Mouse (Mus musculus) limb, embryonic 15.5 days (tissue): ENCODE data around the gene Evi2a. TPM values are rescaled to one million over a fixed set of nuclear protein-coding genes. Genes with fewer than 3 reads are reported as not detected.

Experiments
- ATAC-seq: fragments of 200-750 bp; cut with Nextera tagmentation; 2 replicates; pipeline ENCODE4 v1.8.0; 2017; ENCODE audit warnings: low read depth, moderate TSS enrichment; ENCODE audit not compliant: insufficient number of reproducible peaks, low FRiP score, low TSS enrichment
- H3K27ac ChIP-seq: fragments of 300-500 bp; sonication (generic); 2 replicates; pipeline ENCODE4 v1.5.1; 2015; ENCODE audit warnings: moderate library complexity, mild to moderate bottlenecking, inconsistent platforms
- H3K27me3 ChIP-seq: fragments of 300-500 bp; sonication (generic); 2 replicates; pipeline ENCODE4 v1.6.1; 2015; ENCODE audit warnings: inconsistent platforms
- H3K36me3 ChIP-seq: fragments of 300-500 bp; sonication (generic); 2 replicates; pipeline ENCODE4 v1.6.1; 2015; ENCODE audit warnings: inconsistent platforms
- H3K4me1 ChIP-seq: fragments of 300-500 bp; sonication (generic); 2 replicates; pipeline ENCODE4 v1.6.1; 2015; ENCODE audit warnings: inconsistent platforms
- H3K4me2 ChIP-seq: fragments of 300-500 bp; sonication (generic); 2 replicates; pipeline ENCODE4 v1.6.1; 2015; ENCODE audit warnings: mild to moderate bottlenecking, inconsistent platforms
- H3K4me3 ChIP-seq: fragments of 300-500 bp; sonication (generic); 2 replicates; pipeline ENCODE4 v1.5.1; 2015; ENCODE audit warnings: mild to moderate bottlenecking, inconsistent platforms
- H3K9ac ChIP-seq: fragments of 300-500 bp; sonication (generic); 2 replicates; pipeline ENCODE4 v1.6.1; 2015; ENCODE audit warnings: inconsistent platforms
- H3K9me3 ChIP-seq: fragments of 300-500 bp; sonication (generic); 2 replicates; pipeline ENCODE4 v1.6.1; 2016; ENCODE audit warnings: inconsistent platforms
- WGBS: fragments of 180-500 bp; shearing (Covaris S2); methylation state at CpG from one replicate; pipeline ENCODE4 v1.1.7; 2015; 5-methylcytosine and 5-hydroxymethylcytosine counted together
- polyA plus RNA-seq: library from polyadenylated mRNA; unstranded; fragments of >200 nt; fragmentation: Nextera tagmentation; extraction: Ambion mirVana; gene quantifications from 2 replicates; pipeline ENCODE4 v1.2.1, GENCODE M21; 2015

The Evi2a gene
- 6.4 and 7.1 TPM in 2 replicates for polyA plus RNA-seq

- peaks cover 10% of the 10 kb centered on the region for H3K4me1 ChIP-seq
- no peak for ATAC-seq
- H3K27ac ChIP-seq: no peak within 1 kb of the TSS
- WGBS: 81% methylated on average over 7 of the region's 7 CpGs
- H3K27me3 ChIP-seq: no peaks in the 10 kb centered on the region
- H3K36me3 ChIP-seq: no peaks in the 10 kb centered on the region
- no peak within 1 kb of the TSS for H3K4me2 ChIP-seq
- no peaks in the 10 kb centered on the region for H3K9me3 ChIP-seq
- no peak within 1 kb of the TSS for H3K9ac ChIP-seq
- H3K4me3 ChIP-seq: no peak within 1 kb of the TSS
Measured at GRCm38 (mm10) chr11:79530333-79530761, at the start of gene Evi2a, which contains the start of gene Evi2. Evi2a (minus strand) TSS chr11:79530609. Evi2 (minus strand) TSS chr11:79530589.

- no peak overlapping the region for H3K4me3 ChIP-seq
- H3K27ac ChIP-seq: no peak overlapping the region
- no peaks in the 10 kb centered on the region for H3K9me3 ChIP-seq
- H3K9ac ChIP-seq: no peak overlapping the region
- H3K4me2 ChIP-seq: no peak overlapping the region
- ATAC-seq: no peak
- WGBS: 51% methylated on average over 5 of the region's 5 CpGs
- H3K4me1 ChIP-seq: no peaks in the 10 kb centered on the region
- H3K36me3 ChIP-seq: peaks cover 51% of the 10 kb centered on the region
- H3K27me3 ChIP-seq: no peaks in the 10 kb centered on the region
Measured at GRCm38 (mm10) chr11:79577741-79578140, 47.3 kb upstream of the Evi2a start.

GRCm38 (mm10) chr11:79575383-79576073 is 45.1 kb upstream of the Evi2a start:
- Histone ChIP-seq H3K27me3 (no peaks in the 10 kb centered on the region), H3K9me3 (no peaks in the 10 kb centered on the region), H3K4me1 (no peaks in the 10 kb centered on the region), H3K4me2 (no peak overlapping the region), H3K9ac (no peak overlapping the region), H3K4me3 (no peak overlapping the region), H3K27ac (no peak overlapping the region; the same call in 1 of the 2 replicates), H3K36me3 (peaks cover 63% of the 10 kb centered on the region)
- no peak for ATAC-seq
- WGBS: 89% methylated on average over 14 of the region's 14 CpGs

- H3K27ac ChIP-seq: no peak overlapping the region
- H3K4me2 ChIP-seq: no peak overlapping the region
- no peak for ATAC-seq
- H3K9me3 ChIP-seq: no peaks in the 10 kb centered on the region
- H3K4me3 ChIP-seq: no peak overlapping the region
- 89% methylated on average over 3 of the region's 3 CpGs for WGBS
- H3K36me3 ChIP-seq: peaks cover 71% of the 10 kb centered on the region
- H3K9ac ChIP-seq: no peak overlapping the region
- no peaks in the 10 kb centered on the region for H3K27me3 ChIP-seq
- no peaks in the 10 kb centered on the region for H3K4me1 ChIP-seq
Measured at GRCm38 (mm10) chr11:79573836-79574235, 43.4 kb upstream of the Evi2a start.

GRCm38 (mm10) chr11:79570319-79570718 is 39.9 kb upstream of the Evi2a start:
- Histone ChIP-seq H3K9me3 (no peaks in the 10 kb centered on the region), H3K9ac (no peak overlapping the region), H3K4me2 (no peak overlapping the region), H3K4me1 (no peaks in the 10 kb centered on the region), H3K4me3 (no peak overlapping the region), H3K27me3 (no peaks in the 10 kb centered on the region), H3K27ac (no peak overlapping the region), H3K36me3 (peaks cover 80% of the 10 kb centered on the region)
- no peak for ATAC-seq
- 89% methylated on average over 2 of the region's 2 CpGs for WGBS

GRCm38 (mm10) chr11:79568197-79568911 is 37.9 kb upstream of the Evi2a start:
- 85% methylated on average over 11 of the region's 11 CpGs for WGBS
- Histone ChIP-seq H3K4me2 (no peak overlapping the region), H3K4me1 (no peaks in the 10 kb centered on the region), H3K4me3 (no peak overlapping the region), H3K9me3 (no peaks in the 10 kb centered on the region), H3K27ac (no peak overlapping the region), H3K36me3 (peaks cover 78% of the 10 kb centered on the region), H3K9ac (no peak overlapping the region), H3K27me3 (no peaks in the 10 kb centered on the region)
- ATAC-seq: no peak

GRCm38 (mm10) chr11:79566947-79567346 is 36.5 kb upstream of the Evi2a start:
- no peak for ATAC-seq
- Histone ChIP-seq H3K9me3 (no peaks in the 10 kb centered on the region), H3K27me3 (no peaks in the 10 kb centered on the region), H3K4me3 (no peak overlapping the region), H3K36me3 (peaks cover 82% of the 10 kb centered on the region), H3K4me2 (no peak overlapping the region), H3K4me1 (no peaks in the 10 kb centered on the region), H3K27ac (no peak overlapping the region), H3K9ac (no peak overlapping the region)
- 67% methylated on average over 1 of the region's 1 CpGs for WGBS

GRCm38 (mm10) chr11:79563493-79563892 is 33.1 kb upstream of the Evi2a start:
- H3K27ac ChIP-seq: no peak overlapping the region
- no peaks in the 10 kb centered on the region for H3K4me1 ChIP-seq
- ATAC-seq: no peak
- no peak overlapping the region for H3K4me2 ChIP-seq
- H3K36me3 ChIP-seq: peaks cover 80% of the 10 kb centered on the region
- no peaks in the 10 kb centered on the region for H3K27me3 ChIP-seq
- 76% methylated on average over 7 of the region's 7 CpGs for WGBS
- H3K9ac ChIP-seq: no peak overlapping the region
- H3K4me3 ChIP-seq: no peak overlapping the region
- H3K9me3 ChIP-seq: no peaks in the 10 kb centered on the region

- Histone ChIP-seq H3K27ac (no peak overlapping the region), H3K9ac (no peak overlapping the region), H3K4me1 (no peaks in the 10 kb centered on the region), H3K27me3 (no peaks in the 10 kb centered on the region), H3K36me3 (peaks cover 74% of the 10 kb centered on the region), H3K9me3 (no peaks in the 10 kb centered on the region), H3K4me3 (no peak overlapping the region), H3K4me2 (no peak overlapping the region)
- ATAC-seq: no peak
- 93% methylated on average over 4 of the region's 4 CpGs for WGBS
Measured at GRCm38 (mm10) chr11:79560536-79560935, 30.1 kb upstream of the Evi2a start.

GRCm38 (mm10) chr11:79552622-79553021 is 22.2 kb upstream of the Evi2a start:
- H3K4me1 ChIP-seq: no peaks in the 10 kb centered on the region
- WGBS: 64% methylated on average over 1 of the region's 1 CpGs
- no peak overlapping the region for H3K9ac ChIP-seq
- peaks cover 70% of the 10 kb centered on the region for H3K36me3 ChIP-seq
- H3K27me3 ChIP-seq: no peaks in the 10 kb centered on the region
- no peak overlapping the region for H3K4me2 ChIP-seq
- H3K9me3 ChIP-seq: no peaks in the 10 kb centered on the region
- no peak for ATAC-seq
- no peak overlapping the region for H3K4me3 ChIP-seq
- H3K27ac ChIP-seq: no peak overlapping the region

- 95% methylated on average over 3 of the region's 3 CpGs for WGBS
- no peaks in the 10 kb centered on the region for H3K27me3 ChIP-seq
- H3K4me1 ChIP-seq: peaks cover 10% of the 10 kb centered on the region
- no peak for ATAC-seq
- no peak overlapping the region for H3K4me2 ChIP-seq
- no peaks in the 10 kb centered on the region for H3K9me3 ChIP-seq
- no peak overlapping the region for H3K27ac ChIP-seq
- peaks cover 14% of the 10 kb centered on the region; the same call in 1 of the 2 replicates for H3K36me3 ChIP-seq
- H3K9ac ChIP-seq: no peak overlapping the region
- H3K4me3 ChIP-seq: no peak overlapping the region
Measured at GRCm38 (mm10) chr11:79536293-79536692, 5.9 kb upstream of the Evi2a start.

GRCm38 (mm10) chr11:79535554-79535953 is 5.1 kb upstream of the Evi2a start:
- Histone ChIP-seq H3K4me1 (peaks cover 10% of the 10 kb centered on the region), H3K9me3 (no peaks in the 10 kb centered on the region), H3K27me3 (no peaks in the 10 kb centered on the region), H3K4me2 (no peak overlapping the region), H3K36me3 (peaks cover 11% of the 10 kb centered on the region; the same call in 1 of the 2 replicates), H3K9ac (no peak overlapping the region), H3K27ac (no peak overlapping the region), H3K4me3 (no peak overlapping the region)
- WGBS: 90% methylated on average over 4 of the region's 4 CpGs
- no peak for ATAC-seq
